Mouse (Mus musculus) liver, embryonic 14.5 days (tissue): ENCODE data around the gene Ccdc92b.
A peak's percentile ranks its signal among the peaks of the same experiment; 100 is the strongest.

Experiments used
- CTCF ChIP-seq: IDR thresholded peaks from 2 replicates; pipeline ENCODE4 v1.5.1; 2016; ENCODE audit warnings: antibody characterized with exemption, low read depth, control low read depth
- EP300 ChIP-seq: IDR thresholded peaks from 2 replicates; pipeline ENCODE4 v1.6.1; 2016; ENCODE audit warnings: antibody characterized with exemption, low read depth

DNA sequence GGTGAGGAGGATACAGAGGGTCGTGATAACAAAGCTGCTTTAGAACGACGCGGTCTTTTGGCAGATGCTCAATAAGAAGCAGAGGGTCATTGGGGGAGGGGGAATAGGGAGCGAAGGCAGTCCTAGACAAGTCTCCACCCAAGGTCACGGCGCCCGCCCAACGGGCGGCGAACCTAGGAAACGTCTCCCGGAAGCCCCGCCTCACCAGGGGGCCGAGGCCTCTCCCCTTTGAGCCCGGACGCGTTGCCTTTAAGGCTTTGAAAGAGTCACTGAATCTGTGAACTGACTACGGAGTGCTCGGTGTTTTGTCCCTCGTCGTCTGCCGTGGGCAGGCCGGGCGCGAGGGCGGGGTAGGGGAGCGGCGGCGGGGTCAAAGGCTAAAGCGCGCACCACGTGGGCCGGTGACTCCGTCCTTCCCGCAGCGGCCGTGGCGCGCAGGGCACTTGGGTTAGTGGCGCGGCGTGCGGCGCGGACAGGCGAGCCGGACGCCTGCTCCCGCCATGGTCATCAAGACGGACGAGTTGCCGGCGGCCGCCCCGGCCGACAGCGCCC lies 29.8 kb downstream of the Ccdc92b start, which contains the start of gene Cluh:
- TF ChIP-seq CTCF, result no peak
- TF ChIP-seq EP300, result peak; percentile 43
